Mouse (Mus musculus): ENCODE results near the gene Exoc3l. TPM values are rescaled to one million over a fixed set of nuclear protein-coding genes. Genes with fewer than 3 reads are reported as not detected.

The Exoc3l gene
- not detected for polyA plus RNA-seq (2014; fragmentation: Illumina TruSeq; extraction: RNeasy Lipid Tissue Mini Kit (QIAGEN cat#74804); ENCODE audit: low replicate concordance)

GRCm38 (mm10) chr8:105295895-105296573 lies at the start of gene Exoc3l:
Gene Exoc3l (minus strand): TSS chr8:105296101.

GRCm38 (mm10) chr8:105326141-105326672 lies 30.3 kb upstream of the Exoc3l start, which contains the start of the genes Lrrc29 and Tmem208:
Gene Lrrc29 (minus strand): TSS chr8:105326278.
Gene Tmem208 (plus strand): TSS chr8:105326354.

DNA sequence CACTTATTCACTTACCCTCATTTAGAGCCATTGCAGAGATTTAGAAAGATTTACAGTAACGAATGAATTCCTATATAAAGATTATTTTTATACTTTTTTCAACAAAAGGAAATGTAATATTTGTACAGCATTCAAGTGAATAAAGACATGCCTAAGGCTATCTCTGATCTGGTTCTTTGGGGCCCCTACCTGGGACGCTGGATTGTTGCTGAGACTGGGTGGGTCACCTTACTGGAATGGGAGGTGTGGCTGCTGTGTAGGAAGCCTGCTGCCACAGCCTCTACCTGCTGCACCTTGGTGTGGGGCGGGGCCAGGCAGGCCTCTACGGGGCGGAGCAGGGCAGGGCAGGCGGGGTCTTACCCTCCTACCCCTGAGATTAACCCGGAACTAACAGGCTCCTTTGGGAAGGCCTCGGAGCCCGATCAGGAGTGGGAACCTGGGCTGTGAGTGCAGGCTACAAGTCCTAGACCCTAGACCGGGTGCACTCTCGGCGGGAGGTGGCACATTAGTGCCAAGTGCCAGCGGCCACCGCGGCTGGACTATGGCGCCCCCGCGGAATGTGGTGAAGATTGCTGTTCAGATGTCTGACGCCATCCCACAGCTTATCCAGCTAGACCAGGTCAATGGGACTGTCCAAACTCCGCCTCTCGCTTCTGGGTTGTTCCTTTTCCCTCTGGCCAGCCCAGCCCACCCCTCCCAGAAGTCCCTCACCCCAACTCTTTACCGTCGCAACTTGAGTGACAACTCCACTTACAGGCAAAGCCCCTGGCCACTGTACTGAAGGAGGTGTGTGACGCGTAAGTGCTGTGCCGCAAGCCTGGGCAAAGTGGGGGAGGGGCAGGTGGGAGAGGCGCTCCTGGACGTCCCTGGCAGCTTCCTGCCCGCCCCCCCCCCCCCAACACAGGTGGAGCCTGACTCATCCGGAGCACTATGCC lies 9.6 kb upstream of the Exoc3l start, which contains the start of gene Elmo3:
Gene Elmo3 (plus strand): TSS at position 391 of the 935 bp plus-strand sequence.

GRCm38 (mm10) chr8:105297511-105298192 lies 1.8 kb upstream of the Exoc3l start, which contains the start of gene E2f4:
Gene E2f4 (plus strand): TSS chr8:105297663.

DNA sequence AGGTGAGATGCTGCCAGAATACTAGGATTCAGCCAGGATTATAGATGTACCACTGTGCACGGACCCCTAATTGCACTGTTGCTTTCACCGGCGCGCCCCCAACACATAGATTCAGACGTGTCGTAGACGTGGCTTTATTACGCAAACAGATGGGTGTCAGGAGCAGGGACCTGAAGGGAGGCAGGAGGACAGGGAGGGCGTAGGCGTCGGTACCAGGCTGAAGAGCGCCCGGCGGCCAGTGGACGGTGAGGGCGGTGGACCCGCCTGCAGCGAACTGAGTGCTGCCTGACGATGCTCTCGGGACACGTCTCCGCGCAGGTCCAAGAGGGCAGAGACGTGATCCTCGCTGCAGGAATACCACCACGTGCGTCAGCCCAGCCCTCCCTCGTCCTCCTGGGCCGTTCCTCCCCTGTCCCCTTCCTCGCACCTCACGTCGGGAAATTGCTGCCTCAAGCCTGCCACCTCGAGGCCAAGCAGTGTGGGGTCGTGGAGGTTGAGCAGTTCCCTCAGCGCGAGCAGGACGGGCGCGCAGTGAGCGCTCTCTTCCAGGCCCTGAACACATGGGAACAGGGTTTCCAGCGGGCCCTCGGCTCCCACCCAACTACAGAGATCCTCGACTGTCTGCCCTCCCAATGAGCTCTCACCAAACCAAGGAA lies 6.0 kb downstream of the Exoc3l start, which contains the start of gene 4931428F04Rik:
Gene 4931428F04Rik (minus strand): TSS at position 60 of the 656 bp plus-strand sequence.

GRCm38 (mm10) chr8:105275840-105276239 lies 20.1 kb downstream of the Exoc3l start, which contains the start of gene Nol3:
Gene Nol3 (plus strand): TSS chr8:105276140.

GRCm38 (mm10) chr8:105269461-105269947 lies 26.4 kb downstream of the Exoc3l start, which contains the start of gene Hsf4:
Gene Hsf4 (plus strand): TSS chr8:105269801.

GRCm38 (mm10) chr8:105264024-105264982 lies 31.6 kb downstream of the Exoc3l start, which contains the start of the genes Tradd and Fbxl8:
Gene Tradd (minus strand): TSS chr8:105264609.
Gene Fbxl8 (plus strand): TSS chr8:105264648.

GRCm38 (mm10) chr8:105254966-105255350 lies 40.9 kb downstream of the Exoc3l start, which contains the start of gene B3gnt9:
Gene B3gnt9 (minus strand): TSS chr8:105255153.

Other genes with a start within 250 kb of the Exoc3l start
- gene Ces3a, start 247.5 kb downstream of the Exoc3l start, polyA plus RNA-seq (2014; fragmentation: Illumina TruSeq; extraction: RNeasy Lipid Tissue Mini Kit (QIAGEN cat#74804); ENCODE audit: low replicate concordance): 3.9 TPM
- not detected for gene Ces3b, start 212.3 kb downstream of the Exoc3l start, polyA plus RNA-seq (2014; fragmentation: Illumina TruSeq; extraction: RNeasy Lipid Tissue Mini Kit (QIAGEN cat#74804); ENCODE audit: low replicate concordance)
- not detected for gene Ces4a, start 164.3 kb downstream of the Exoc3l start, polyA plus RNA-seq (2014; fragmentation: Illumina TruSeq; extraction: RNeasy Lipid Tissue Mini Kit (QIAGEN cat#74804); ENCODE audit: low replicate concordance)
- 98.9 TPM for gene Cbfb, start 125.4 kb downstream of the Exoc3l start, polyA plus RNA-seq (2014; fragmentation: Illumina TruSeq; extraction: RNeasy Lipid Tissue Mini Kit (QIAGEN cat#74804); ENCODE audit: low replicate concordance)
- 25.7 TPM for gene D230025D16Rik, start 71.0 kb downstream of the Exoc3l start, polyA plus RNA-seq (2014; fragmentation: Illumina TruSeq; extraction: RNeasy Lipid Tissue Mini Kit (QIAGEN cat#74804); ENCODE audit: low replicate concordance)
- gene B3gnt9, start 40.9 kb downstream of the Exoc3l start, polyA plus RNA-seq (2014; fragmentation: Illumina TruSeq; extraction: RNeasy Lipid Tissue Mini Kit (QIAGEN cat#74804); ENCODE audit: low replicate concordance): 1.2 TPM
- gene Tradd, start 31.5 kb downstream of the Exoc3l start, polyA plus RNA-seq (2014; fragmentation: Illumina TruSeq; extraction: RNeasy Lipid Tissue Mini Kit (QIAGEN cat#74804); ENCODE audit: low replicate concordance): 2.2 TPM
- not detected for gene Fbxl8, start 31.5 kb downstream of the Exoc3l start, polyA plus RNA-seq (2014; fragmentation: Illumina TruSeq; extraction: RNeasy Lipid Tissue Mini Kit (QIAGEN cat#74804); ENCODE audit: low replicate concordance)
- not detected for gene Hsf4, start 26.3 kb downstream of the Exoc3l start, polyA plus RNA-seq (2014; fragmentation: Illumina TruSeq; extraction: RNeasy Lipid Tissue Mini Kit (QIAGEN cat#74804); ENCODE audit: low replicate concordance)
- 0.11 TPM for gene Nol3, start 20.0 kb downstream of the Exoc3l start, polyA plus RNA-seq (2014; fragmentation: Illumina TruSeq; extraction: RNeasy Lipid Tissue Mini Kit (QIAGEN cat#74804); ENCODE audit: low replicate concordance)
- gene 4931428F04Rik, start 6.2 kb downstream of the Exoc3l start, polyA plus RNA-seq (2014; fragmentation: Illumina TruSeq; extraction: RNeasy Lipid Tissue Mini Kit (QIAGEN cat#74804); ENCODE audit: low replicate concordance): not detected
- gene E2f4, start 1.6 kb upstream of the Exoc3l start, polyA plus RNA-seq (2014; fragmentation: Illumina TruSeq; extraction: RNeasy Lipid Tissue Mini Kit (QIAGEN cat#74804); ENCODE audit: low replicate concordance): 6.3 TPM
- 3.3 TPM for gene Elmo3, start 9.5 kb upstream of the Exoc3l start, polyA plus RNA-seq (2014; fragmentation: Illumina TruSeq; extraction: RNeasy Lipid Tissue Mini Kit (QIAGEN cat#74804); ENCODE audit: low replicate concordance)
- 0.19 TPM for gene Lrrc29, start 30.2 kb upstream of the Exoc3l start, polyA plus RNA-seq (2014; fragmentation: Illumina TruSeq; extraction: RNeasy Lipid Tissue Mini Kit (QIAGEN cat#74804); ENCODE audit: low replicate concordance)
- gene Tmem208, start 30.3 kb upstream of the Exoc3l start, polyA plus RNA-seq (2014; fragmentation: Illumina TruSeq; extraction: RNeasy Lipid Tissue Mini Kit (QIAGEN cat#74804); ENCODE audit: low replicate concordance): 9.5 TPM
- gene Fhod1, start 51.9 kb upstream of the Exoc3l start, polyA plus RNA-seq (2014; fragmentation: Illumina TruSeq; extraction: RNeasy Lipid Tissue Mini Kit (QIAGEN cat#74804); ENCODE audit: low replicate concordance): 0.11 TPM
- not detected for gene Slc9a5, start 52.7 kb upstream of the Exoc3l start, polyA plus RNA-seq (2014; fragmentation: Illumina TruSeq; extraction: RNeasy Lipid Tissue Mini Kit (QIAGEN cat#74804); ENCODE audit: low replicate concordance)
- not detected for gene Plekhg4, start 77.2 kb upstream of the Exoc3l start, polyA plus RNA-seq (2014; fragmentation: Illumina TruSeq; extraction: RNeasy Lipid Tissue Mini Kit (QIAGEN cat#74804); ENCODE audit: low replicate concordance)
- not detected for gene Kctd19, start 117.4 kb upstream of the Exoc3l start, polyA plus RNA-seq (2014; fragmentation: Illumina TruSeq; extraction: RNeasy Lipid Tissue Mini Kit (QIAGEN cat#74804); ENCODE audit: low replicate concordance)
- gene Lrrc36, start 117.5 kb upstream of the Exoc3l start, polyA plus RNA-seq (2014; fragmentation: Illumina TruSeq; extraction: RNeasy Lipid Tissue Mini Kit (QIAGEN cat#74804); ENCODE audit: low replicate concordance): not detected
- not detected for gene Tppp3, start 175.4 kb upstream of the Exoc3l start, polyA plus RNA-seq (2014; fragmentation: Illumina TruSeq; extraction: RNeasy Lipid Tissue Mini Kit (QIAGEN cat#74804); ENCODE audit: low replicate concordance)
- gene Zdhhc1, start 200.8 kb upstream of the Exoc3l start, polyA plus RNA-seq (2014; fragmentation: Illumina TruSeq; extraction: RNeasy Lipid Tissue Mini Kit (QIAGEN cat#74804); ENCODE audit: low replicate concordance): 0.45 TPM
- 0.89 TPM for gene Hsd11b2, start 222.7 kb upstream of the Exoc3l start, polyA plus RNA-seq (2014; fragmentation: Illumina TruSeq; extraction: RNeasy Lipid Tissue Mini Kit (QIAGEN cat#74804); ENCODE audit: low replicate concordance)